Mouse (Mus musculus): Measurements from ENCODE around the gene Ctu1.

Gene Ctu1

DNA sequence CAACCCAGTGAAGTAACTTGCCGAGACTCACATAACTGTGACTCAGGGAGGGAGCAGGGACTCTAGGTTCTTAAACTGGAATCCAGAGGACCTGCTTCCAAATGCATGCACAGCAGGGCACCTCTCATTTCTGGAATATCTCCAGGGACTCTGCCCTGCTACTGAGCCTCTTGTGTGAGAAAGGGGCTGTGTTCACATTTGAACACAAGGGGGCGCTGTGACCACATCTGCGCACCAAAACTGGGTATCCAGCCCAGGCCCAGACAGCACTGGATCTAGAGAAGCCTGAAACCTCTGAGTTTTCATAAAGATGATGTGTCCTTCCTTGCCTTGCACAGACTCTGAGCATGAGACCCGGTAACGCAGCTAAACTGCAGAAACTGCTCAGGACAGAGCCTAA, 9.1 kb downstream of the Ctu1 start:
- peak; percentile 72 for DNase-seq (ENCODE audit: low spot score)

DNA sequence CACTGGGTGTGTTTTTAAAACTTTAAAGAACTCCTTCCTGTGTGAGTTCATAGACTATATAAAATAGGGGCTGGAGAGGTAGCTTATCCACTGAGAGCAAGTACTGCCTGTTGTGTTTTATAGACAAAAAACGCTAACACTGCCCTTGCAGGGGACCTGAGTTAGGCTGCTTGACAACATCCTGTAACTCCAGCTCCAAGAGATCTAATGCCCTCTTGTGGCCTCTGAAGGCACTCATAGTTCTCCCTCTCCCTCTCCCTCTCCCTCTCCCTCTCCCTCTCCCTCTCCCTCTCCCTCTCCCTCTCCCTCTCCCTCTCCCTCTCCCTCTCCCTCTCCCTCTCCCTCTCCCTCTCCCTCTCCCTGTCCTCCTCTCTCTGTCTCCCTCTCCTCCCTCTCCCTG, 10.7 kb downstream of the Ctu1 start:
- peak; percentile 34 for DNase-seq (ENCODE audit: low spot score)

DNA sequence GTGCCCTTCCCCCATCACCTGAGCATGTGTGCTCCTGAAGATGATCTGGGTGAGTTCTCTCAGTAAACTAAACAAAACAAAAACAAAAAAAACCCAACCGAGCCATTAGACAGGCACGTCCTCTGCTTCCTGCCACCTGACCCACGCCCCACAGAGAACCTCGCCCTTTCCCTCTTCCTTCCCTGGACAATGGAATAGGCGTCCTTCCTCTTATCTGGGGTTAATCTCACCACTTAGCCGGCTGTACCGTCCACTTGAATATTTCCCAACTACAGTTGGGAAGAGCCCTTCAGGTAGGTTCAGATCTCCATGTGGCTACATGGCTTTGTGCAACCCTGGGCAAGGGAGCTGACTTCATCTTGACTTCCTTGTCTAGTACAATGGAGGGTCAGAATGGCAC, 13.3 kb downstream of the Ctu1 start:
- peak; percentile 66 for DNase-seq (ENCODE audit: low spot score)

DNA sequence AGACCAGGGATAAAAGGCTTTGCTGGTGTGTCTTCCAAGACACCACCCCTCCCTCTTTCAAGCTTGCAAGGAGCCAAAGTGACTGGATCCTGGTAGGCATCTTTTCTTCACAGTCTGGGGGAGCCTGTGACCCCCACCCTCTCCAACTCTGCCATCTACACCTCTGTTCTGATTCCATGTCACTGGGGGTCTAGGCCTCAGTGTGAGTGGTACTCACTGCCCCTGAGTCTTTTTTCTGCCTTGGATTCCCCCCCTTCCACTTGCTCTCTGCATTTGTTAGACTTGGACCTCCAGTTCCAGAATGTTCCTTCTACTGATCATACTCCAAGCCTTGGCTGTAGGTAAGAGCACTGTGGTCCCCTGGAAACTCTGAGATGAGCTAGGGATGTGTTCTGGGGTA, 18.3 kb downstream of the Ctu1 start, which contains the start of gene Klk14:
Gene Klk14, plus strand, starts transcription at position 301 of the 400 bp plus-strand sequence.
- no peak for DNase-seq (ENCODE audit: low spot score)

DNA sequence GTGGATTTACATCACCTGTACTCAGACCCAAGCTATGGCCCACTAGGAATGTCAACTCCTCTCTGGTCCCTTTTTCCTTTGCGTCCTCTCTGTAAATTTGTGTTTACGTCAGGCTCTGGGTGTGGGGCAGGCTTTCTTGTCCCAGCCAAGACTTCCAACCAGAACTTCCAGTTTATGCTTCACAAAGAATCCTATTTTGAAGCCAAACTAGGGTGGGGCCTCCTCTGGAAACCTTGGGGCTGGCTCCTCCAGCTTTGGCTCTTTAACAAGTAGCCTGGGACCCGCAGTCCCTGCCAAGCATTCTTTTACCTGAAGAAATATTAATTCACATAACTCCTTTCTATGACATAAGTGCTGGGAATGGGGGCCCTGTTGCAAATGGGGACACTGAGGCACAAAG, 38.2 kb downstream of the Ctu1 start:
- peak; percentile 53 for DNase-seq (ENCODE audit: low spot score)

DNA sequence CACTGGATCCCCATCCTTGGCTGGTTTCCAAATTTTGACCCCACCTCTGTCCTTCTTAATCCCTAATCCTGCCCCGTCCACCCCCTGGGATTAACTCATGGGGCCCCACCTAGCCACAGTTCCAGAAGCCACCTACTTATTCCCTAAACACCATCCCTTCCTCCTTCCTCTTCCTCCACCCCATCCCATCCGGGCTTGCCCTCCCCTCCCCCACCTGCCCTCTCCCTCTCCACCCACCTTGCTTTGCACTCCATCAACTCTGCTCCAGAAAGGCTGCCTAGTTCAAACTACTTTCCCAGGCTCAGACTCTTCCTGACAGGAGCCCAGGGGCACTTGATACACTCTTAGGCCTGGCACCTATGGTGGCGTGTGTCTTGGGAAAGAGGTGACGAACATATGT, 40.5 kb downstream of the Ctu1 start, which contains the start of gene Klk13:
Gene Klk13, plus strand, starts transcription at position 301 of the 400 bp plus-strand sequence.
- DNase-seq (ENCODE audit: low spot score): no peak

DNA sequence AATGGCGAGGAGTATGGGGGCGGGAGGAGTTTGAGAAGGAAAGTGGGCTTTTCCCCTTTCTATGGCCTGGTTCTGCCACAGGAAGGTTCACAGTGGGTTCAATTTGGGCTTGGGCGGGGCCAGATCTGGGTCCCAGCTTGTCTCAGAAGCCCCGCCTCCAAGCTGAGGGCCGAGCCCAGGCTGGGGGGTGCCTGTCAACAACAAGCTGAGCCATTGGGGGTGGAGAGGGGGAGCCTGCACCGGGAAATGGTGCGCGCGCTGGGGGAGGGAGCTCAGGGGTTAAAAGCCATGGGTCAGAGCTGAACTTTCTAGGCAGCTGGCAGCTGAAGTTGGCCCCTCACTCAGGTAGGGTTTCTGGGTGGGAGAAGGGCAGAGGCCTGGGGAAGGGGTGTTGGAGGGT, 41.1 kb downstream of the Ctu1 start:
- no peak for DNase-seq (ENCODE audit: low spot score)

DNA sequence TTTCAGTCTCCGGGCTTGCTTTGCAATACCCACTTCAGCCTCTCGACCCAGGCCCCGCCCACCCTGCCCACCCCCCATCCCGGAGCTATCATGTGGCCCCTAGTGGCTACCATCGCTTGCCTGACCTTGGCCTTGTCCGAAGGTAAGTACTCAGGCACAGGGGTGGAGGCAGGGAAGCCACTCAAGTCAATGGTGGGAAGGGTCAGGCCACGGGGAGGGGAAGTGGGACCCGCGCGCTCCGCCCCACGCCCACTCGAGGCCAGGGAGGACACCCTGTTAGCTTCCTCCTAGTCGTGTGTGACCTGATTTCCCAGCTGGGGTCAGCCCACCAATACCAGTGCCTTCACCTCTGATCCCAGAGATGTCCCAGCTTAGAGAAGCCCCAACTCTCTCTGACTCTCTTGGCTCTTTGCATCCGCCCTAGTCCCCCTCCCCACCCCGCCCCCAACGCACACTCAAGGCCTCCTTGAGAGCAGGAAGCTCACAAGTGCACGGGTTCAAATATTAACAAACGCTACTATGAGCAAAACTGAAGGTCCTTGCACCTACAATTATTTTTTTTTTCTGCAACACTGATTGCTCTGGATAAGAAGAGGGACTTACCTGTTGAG, 42.0 kb downstream of the Ctu1 start:
- DNase-seq (ENCODE audit: low spot score): peak; percentile 28
